Mouse (Mus musculus) liver, adult 2 months (tissue): ENCODE measurements around the gene Aagab.

Experiments
- CTCF ChIP-seq: fragments of 200-500 bp; IDR thresholded peaks from 2 replicates; pipeline ENCODE4 v1.5.1; 2011; ENCODE audit warnings: low read depth, low read length, control low read depth
- POLR2A ChIP-seq: fragments of 200-500 bp; IDR thresholded peaks from 2 replicates; pipeline ENCODE4 v1.6.1; 2011; ENCODE audit warnings: low read length, control low read depth; ENCODE audit not compliant: insufficient read depth; ENCODE audit errors: extremely low read depth

GRCm38 (mm10) chr9:63655092-63655491 is 52.6 kb downstream of the Aagab start:
- TF ChIP-seq CTCF = no peak
- TF ChIP-seq POLR2A = no peak
